7 mouse cellular contexts compared by ENCODE assay signal in genomic region chr17:36257241-36257947, GRCm38 (mm10). TPM values are rescaled to one million over a fixed set of nuclear protein-coding genes. Genes with fewer than 3 reads are reported as not detected.
A peak's percentile ranks its signal among the peaks of the same experiment; 100 is the strongest.
DNase-seq lines count a peak whose midpoint lies in the region; ATAC-seq and TF ChIP-seq lines count a peak whose summit lies in the region.

No protein-coding gene starts in this region.

- peak; percentile 84 to 88 for DNase-seq in adrenal gland, postnatal 36 days
- DNase-seq in embryonic facial prominence, embryonic 14.5 days (ENCODE audit: low spot score), result peak; percentile 91
- peak; percentile 88 to 89 for DNase-seq in heart, adult 18-20 months
- DNase-seq in kidney, adult 2 months, result peak; percentile 90
- peak; percentile 78 for DNase-seq in limb, embryonic 11.5 days (ENCODE audit: low spot score)
- DNase-seq in spleen, adult 12 weeks (ENCODE audit: low spot score), result peak; percentile 47

- peaks cover 40% of the 10 kb centered on the region for H3K36me3 ChIP-seq in embryonic facial prominence, embryonic 14.5 days (ENCODE audit: control insufficient read depth, insufficient read depth, low read length)
- H3K36me3 ChIP-seq in kidney, adult 2 months (ENCODE audit: control insufficient read depth, insufficient read depth, low read length), result no peaks in the 10 kb centered on the region; the same call in 1 of the 2 replicates
- peaks cover 8% of the 10 kb centered on the region; the same call in 1 of the 2 replicates for H3K36me3 ChIP-seq in limb, embryonic 11.5 days (ENCODE audit: control insufficient read depth, insufficient read depth, low read length)
- H3K36me3 ChIP-seq in midbrain, embryonic 13.5 days, result peaks cover 50% of the 10 kb centered on the region

- H3K9ac ChIP-seq in embryonic facial prominence, embryonic 14.5 days (ENCODE audit: low read depth, low read length), result peak overlapping the region; percentile 83
- peak overlapping the region; percentile 80 for H3K9ac ChIP-seq in limb, embryonic 11.5 days (ENCODE audit: low read length)
- H3K9ac ChIP-seq in midbrain, embryonic 13.5 days (replicated peaks), result peak overlapping the region; percentile 79

- ATAC-seq in embryonic facial prominence, embryonic 14.5 days (ENCODE audit: low read depth), result peak; percentile 97
- peak; percentile 92 for ATAC-seq in limb, embryonic 11.5 days (ENCODE audit: insufficient number of reproducible peaks, low FRiP score, low TSS enrichment, low read depth)
- peak; percentile 98 for ATAC-seq in midbrain, embryonic 13.5 days

- H3K4me3 ChIP-seq in embryonic facial prominence, embryonic 14.5 days (ENCODE audit: low read depth, low read length), result peak overlapping the region; percentile 84
- H3K4me3 ChIP-seq in kidney, adult 2 months (ENCODE audit: insufficient read depth, low read depth, low read length), result peak overlapping the region; percentile 98
- peak overlapping the region; percentile 75 for H3K4me3 ChIP-seq in limb, embryonic 11.5 days (ENCODE audit: low read depth, low read length)
- H3K4me3 ChIP-seq in midbrain, embryonic 13.5 days (replicated peaks), result peak overlapping the region; percentile 82

- peak overlapping the region; percentile 80 for H3K27ac ChIP-seq in embryonic facial prominence, embryonic 14.5 days (replicated peaks; ENCODE audit: low read depth, low read length)
- peak overlapping the region; percentile 86 for H3K27ac ChIP-seq in kidney, adult 2 months (ENCODE audit: insufficient read depth, low read depth, low read length)
- H3K27ac ChIP-seq in limb, embryonic 11.5 days (replicated peaks; ENCODE audit: low read depth, low read length), result 0 out of 2 replicates have a peak overlapping the region, but pooled peaks have one; percentile 36
- peak overlapping the region; percentile 88 for H3K27ac ChIP-seq in midbrain, embryonic 13.5 days

- peaks cover 1% of the 10 kb centered on the region; the same call in 1 of the 2 replicates for H3K27me3 ChIP-seq in embryonic facial prominence, embryonic 14.5 days (replicated peaks; ENCODE audit: control insufficient read depth, insufficient read depth, low read length)
- no peaks in the 10 kb centered on the region for H3K27me3 ChIP-seq in kidney, adult 2 months (replicated peaks; ENCODE audit: control insufficient read depth, insufficient read depth, low read length)
- 0 out of 2 replicates have a peak, but pooled peaks cover 3% of the 10 kb centered on the region for H3K27me3 ChIP-seq in limb, embryonic 11.5 days (ENCODE audit: control insufficient read depth, insufficient read depth, low read length)
- H3K27me3 ChIP-seq in midbrain, embryonic 13.5 days, result peaks cover 9% of the 10 kb centered on the region

- WGBS in embryonic facial prominence, embryonic 14.5 days, result 0% methylated on average over 28 of the region's 37 CpGs
- under 1% methylated on average over 37 of the region's 37 CpGs for WGBS in kidney, adult 2 months
- WGBS in limb, embryonic 11.5 days, result under 1% methylated on average over 37 of the region's 37 CpGs
- under 1% methylated on average over 37 of the region's 37 CpGs for WGBS in midbrain, embryonic 13.5 days

- H3K4me2 ChIP-seq in embryonic facial prominence, embryonic 14.5 days (ENCODE audit: low read depth, low read length), result peak overlapping the region; percentile 57
- peak overlapping the region; percentile 48 for H3K4me2 ChIP-seq in limb, embryonic 11.5 days (ENCODE audit: low read depth, severe bottlenecking)
- peak overlapping the region; percentile 62 for H3K4me2 ChIP-seq in midbrain, embryonic 13.5 days (replicated peaks)

- H3K9me3 ChIP-seq in embryonic facial prominence, embryonic 14.5 days (ENCODE audit: control insufficient read depth, low read length), result no peaks in the 10 kb centered on the region
- H3K9me3 ChIP-seq in limb, embryonic 11.5 days (ENCODE audit: control insufficient read depth, low read length), result no peaks in the 10 kb centered on the region
- H3K9me3 ChIP-seq in midbrain, embryonic 13.5 days, result no peaks in the 10 kb centered on the region

- H3K4me1 ChIP-seq in embryonic facial prominence, embryonic 14.5 days (ENCODE audit: control insufficient read depth, insufficient read depth, low read length), result no peaks in the 10 kb centered on the region; the same call in 1 of the 2 replicates
- H3K4me1 ChIP-seq in kidney, adult 2 months (ENCODE audit: control insufficient read depth, insufficient read depth, low read length), result peaks cover 7% of the 10 kb centered on the region; the same call in 1 of the 2 replicates
- H3K4me1 ChIP-seq in limb, embryonic 11.5 days (ENCODE audit: control insufficient read depth, insufficient read depth, low read length), result no peaks in the 10 kb centered on the region
- H3K4me1 ChIP-seq in midbrain, embryonic 13.5 days (replicated peaks), result peaks cover 8% of the 10 kb centered on the region

- peak; percentile 73 for TF ChIP-seq CTCF in kidney, adult 2 months (conservative IDR thresholded peaks at IDR 0.05; ENCODE audit: insufficient read depth, insufficient read length, low read depth, low read length)

- TF ChIP-seq POLR2A in kidney, adult 2 months (IDR thresholded peaks at IDR 0.05; ENCODE audit: low read depth, low read length), result peak; percentile 53

RNA-seq across cellular contexts. Expression of gene Rpp21, which starts 0.5 kb away (rescaled TPM):
- 10 to 100 TPM; 44.0 to 49.0 TPM for total RNA-seq in adrenal gland, postnatal 36 days (2021)
- polyA plus RNA-seq in embryonic facial prominence, embryonic 14.5 days (2014; fragmentation: Nextera tagmentation; extraction: Ambion mirVana), result 95.5 and 103 TPM in 2 replicates
- total RNA-seq in heart, adult 18-20 months (2021), result 10 to 100 TPM; 37.9 to 38.8 TPM
- 101 and 122 TPM in 2 replicates for polyA plus RNA-seq in kidney, adult 2 months (2012; rRNA removed)
- 80.9 and 85.7 TPM in 2 replicates for polyA plus RNA-seq in limb, embryonic 11.5 days (2014; fragmentation: Nextera tagmentation; extraction: Ambion mirVana)
- 111 and 115 TPM in 2 replicates for polyA plus RNA-seq in midbrain, embryonic 13.5 days (2015; fragmentation: Nextera tagmentation; extraction: Ambion mirVana)

RNA-seq across cellular contexts. Expression of gene Trim39, which starts 14.7 kb away (rescaled TPM):
- total RNA-seq in adrenal gland, postnatal 36 days (2021), result 10 to 100 TPM; 15.7 to 20.0 TPM
- polyA plus RNA-seq in embryonic facial prominence, embryonic 14.5 days (2014; fragmentation: Nextera tagmentation; extraction: Ambion mirVana), result 10.6 and 12.4 TPM in 2 replicates
- 1 to 10 TPM; 5.2 to 6.5 TPM for total RNA-seq in heart, adult 18-20 months (2021)
- 11.1 and 11.4 TPM in 2 replicates for polyA plus RNA-seq in kidney, adult 2 months (2012; rRNA removed)
- polyA plus RNA-seq in limb, embryonic 11.5 days (2014; fragmentation: Nextera tagmentation; extraction: Ambion mirVana), result 17.9 and 22.2 TPM in 2 replicates
- 29.3 and 31.1 TPM in 2 replicates for polyA plus RNA-seq in midbrain, embryonic 13.5 days (2015; fragmentation: Nextera tagmentation; extraction: Ambion mirVana)

RNA-seq across cellular contexts. Expression of gene H2-M10.2, which starts 28.9 kb away (rescaled TPM):
- not detected for total RNA-seq in adrenal gland, postnatal 36 days (2021)
- not detected in 2 replicates for polyA plus RNA-seq in embryonic facial prominence, embryonic 14.5 days (2014; fragmentation: Nextera tagmentation; extraction: Ambion mirVana)
- not detected for total RNA-seq in heart, adult 18-20 months (2021)
- not detected in 2 replicates for polyA plus RNA-seq in kidney, adult 2 months (2012; rRNA removed)
- 0.13 and 0.17 TPM in 2 replicates for polyA plus RNA-seq in limb, embryonic 11.5 days (2014; fragmentation: Nextera tagmentation; extraction: Ambion mirVana)
- polyA plus RNA-seq in midbrain, embryonic 13.5 days (2015; fragmentation: Nextera tagmentation; extraction: Ambion mirVana), result 0.28 and 0.36 TPM in 2 replicates

Comparison
In these comparisons a context has a peak if more than half of its experiments do, and no peak if none do; other contexts are left out.
1. Peak in every context shown above with its lines: DNase-seq, ATAC-seq, H3K4me3 ChIP-seq and H3K27ac ChIP-seq.
2. H3K27ac ChIP-seq: peak in every context shown above with its lines; median percentile 88 in midbrain, embryonic 13.5 days; 86 in kidney, adult 2 months; 80 in embryonic facial prominence, embryonic 14.5 days; 36 in limb, embryonic 11.5 days.